Mouse (Mus musculus) spleen, adult 18-20 months (tissue): ENCODE results near the gene Brd1.
"Not testable (repeated sequence)": the region's sequence is repeated elsewhere in the genome, so short reads cannot be mapped to it uniquely, and the experiment has no call there.

Source experiments
- DNase-seq, 2 experiments: peaks; one replicate each; pipeline ENCODE4 v3.0.0; 2022; ENCODE audit warnings: mixed read lengths in 2 of 2

Gene Brd1

GRCm38 (mm10) chr15:88733834-88734571 lies at the start of gene Brd1:
TSS of gene Brd1 (minus strand) at chr15:88734233.
- peak; percentile 71 to 84 for DNase-seq

- not testable (repeated sequence) for DNase-seq
These were observed 40.6 kb upstream of the Brd1 start for GRCm38 (mm10) chr15:88774630-88775029.

GRCm38 (mm10) chr15:88768537-88768936 lies 34.5 kb upstream of the Brd1 start:
- DNase-seq: no peak

- not testable (repeated sequence) for DNase-seq
These were observed 32.1 kb upstream of the Brd1 start for GRCm38 (mm10) chr15:88766139-88766538.

- DNase-seq: no peak
These were observed 27.5 kb upstream of the Brd1 start for GRCm38 (mm10) chr15:88761551-88761950.

GRCm38 (mm10) chr15:88758061-88758460 lies 24.0 kb upstream of the Brd1 start:
- DNase-seq: no peak

- DNase-seq: no peak
These were observed 21.7 kb upstream of the Brd1 start for GRCm38 (mm10) chr15:88755761-88756160.

GRCm38 (mm10) chr15:88754896-88755295 lies 20.9 kb upstream of the Brd1 start:
- DNase-seq: no peak

GRCm38 (mm10) chr15:88752403-88752733 lies 18.3 kb upstream of the Brd1 start:
- no peak for DNase-seq

GRCm38 (mm10) chr15:88751564-88752402 lies 17.8 kb upstream of the Brd1 start, which contains the start of gene Zbed4:
TSS of gene Zbed4 (plus strand) at chr15:88751660.
- DNase-seq: peak; percentile 55 to 58

GRCm38 (mm10) chr15:88750677-88751563 lies 16.9 kb upstream of the Brd1 start:
- DNase-seq: peak; percentile 97 to 99

- no peak for DNase-seq
These were observed 16.0 kb upstream of the Brd1 start for GRCm38 (mm10) chr15:88750032-88750431.

GRCm38 (mm10) chr15:88749617-88750016 lies 15.6 kb upstream of the Brd1 start:
- DNase-seq: not testable (repeated sequence)

GRCm38 (mm10) chr15:88745926-88746325 lies 11.9 kb upstream of the Brd1 start:
- DNase-seq: no peak

- DNase-seq: no peak
These were observed 11.3 kb upstream of the Brd1 start for GRCm38 (mm10) chr15:88745347-88745746.

GRCm38 (mm10) chr15:88743371-88743770 lies 9.3 kb upstream of the Brd1 start:
- DNase-seq: not testable (repeated sequence)

- no peak for DNase-seq
These were observed 7.3 kb upstream of the Brd1 start for GRCm38 (mm10) chr15:88741366-88741765.

- DNase-seq: no peak
These were observed 4.4 kb upstream of the Brd1 start for GRCm38 (mm10) chr15:88738466-88738865.

- no peak for DNase-seq
These were observed 2.1 kb upstream of the Brd1 start for GRCm38 (mm10) chr15:88736166-88736565.

- peak; percentile 55 to 73 for DNase-seq
These were observed 837 bp downstream of the Brd1 start for GRCm38 (mm10) chr15:88733041-88733751.

- no peak for DNase-seq
These were observed 1.5 kb downstream of the Brd1 start for GRCm38 (mm10) chr15:88732405-88733020.

- no peak for DNase-seq
These were observed 3.3 kb downstream of the Brd1 start for GRCm38 (mm10) chr15:88730717-88731116.
